Mouse (Mus musculus) liver, adult 2 months (tissue): ENCODE results near the gene Flt1. TPM values are rescaled to one million over a fixed set of nuclear protein-coding genes. Genes with fewer than 3 reads are reported as not detected.

ENCODE experiments used
- DNase-seq: peaks from one replicate; pipeline ENCODE4 v3.0.0-alpha.2; 2011; ENCODE audit warnings: low read depth, low spot score; ENCODE audit errors: extremely low read depth
- H3K27ac ChIP-seq: fragments of 200-500 bp; replicated peaks from 2 replicates; pipeline ENCODE4 v1.5.1; 2012; ENCODE audit warnings: low read depth, mild to moderate bottlenecking, control low read depth, inconsistent platforms, low read length; ENCODE audit not compliant: insufficient read depth
- H3K27me3 ChIP-seq: fragments of 200-500 bp; 2 replicates; pipeline ENCODE4 v1.6.1; 2012; ENCODE audit warnings: mild to moderate bottlenecking, moderate library complexity, low read length, inconsistent platforms; ENCODE audit not compliant: control insufficient read depth, insufficient read depth
- H3K36me3 ChIP-seq: fragments of 200-500 bp; 2 replicates; pipeline ENCODE4 v1.6.1; 2012; ENCODE audit warnings: low read length, inconsistent platforms; ENCODE audit not compliant: control insufficient read depth, insufficient read depth
- H3K4me1 ChIP-seq: fragments of 200-500 bp; 2 replicates; pipeline ENCODE4 v1.6.1; 2011; ENCODE audit warnings: low read length; ENCODE audit not compliant: control insufficient read depth, insufficient read depth
- H3K4me3 ChIP-seq: fragments of 200-500 bp; 2 replicates; pipeline ENCODE4 v1.5.1; 2011; ENCODE audit warnings: low read depth, mild to moderate bottlenecking, control low read depth, low read length, moderate library complexity; ENCODE audit not compliant: insufficient read depth
- H3K79me2 ChIP-seq: fragments of 200-500 bp; 2 replicates; pipeline ENCODE4 v1.6.1; 2012; ENCODE audit warnings: inconsistent platforms, mild to moderate bottlenecking, low read length, moderate library complexity; ENCODE audit not compliant: control insufficient read depth, insufficient read depth
- H3K9ac ChIP-seq: fragments of 200-500 bp; 2 replicates; pipeline ENCODE4 v1.6.1; 2012; ENCODE audit warnings: low read depth, mild to moderate bottlenecking, control low read depth, inconsistent platforms, low read length
- CTCF ChIP-seq: fragments of 200-500 bp; IDR thresholded peaks from 2 replicates; pipeline ENCODE4 v1.5.1; 2011; ENCODE audit warnings: low read depth, low read length, control low read depth
- POLR2A ChIP-seq: fragments of 200-500 bp; IDR thresholded peaks from 2 replicates; pipeline ENCODE4 v1.6.1; 2011; ENCODE audit warnings: low read length, control low read depth; ENCODE audit not compliant: insufficient read depth; ENCODE audit errors: extremely low read depth
- WGBS: fragments of 180-500 bp; shearing (Covaris S2); methylation state at CpG from one replicate; pipeline ENCODE4 v1.1.7; 2018; 5-methylcytosine and 5-hydroxymethylcytosine counted together
- polyA plus RNA-seq: library from polyadenylated mRNA; depleted of rRNA; stranded (reverse); fragments of >200 nt; gene quantifications from 2 replicates; pipeline ENCODE4 v1.2.3, GENCODE M21; 2012
- total RNA-seq: library from RNA; depleted of rRNA; stranded (reverse); fragments of >200 nt; gene quantifications from 2 replicates; pipeline ENCODE4 v1.2.3, GENCODE M21; 2014

The Flt1 gene
- total and polyA plus RNA-seq, 2 experiments, result 1.3 to 4.8 TPM

DNA sequence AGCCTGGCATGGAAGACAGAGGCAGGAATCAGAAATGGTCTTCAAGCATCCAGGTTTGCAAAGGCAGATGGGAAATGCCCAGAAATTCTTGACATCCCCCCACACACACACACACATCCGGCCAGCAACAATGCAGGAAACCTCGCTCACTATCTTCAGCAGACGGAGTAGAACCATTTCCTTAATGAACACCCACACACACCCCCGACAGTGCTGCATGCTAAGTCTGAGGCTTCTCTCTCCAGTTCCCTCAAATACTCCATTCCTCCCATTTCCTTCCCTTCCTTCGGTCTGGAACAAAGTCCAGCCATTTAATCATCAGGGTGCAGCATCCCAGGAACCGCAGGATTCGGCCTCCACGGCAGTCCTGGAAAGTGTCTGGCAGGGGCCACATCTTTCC, 4.4 kb downstream of the Flt1 start:
- Histone ChIP-seq H3K36me3 (no peaks in the 10 kb centered on the region), H3K27me3 (peaks cover 18% of the 10 kb centered on the region), H3K27ac (no peak overlapping the region), H3K79me2 (no peaks in the 10 kb centered on the region), H3K9ac (no peak overlapping the region), H3K4me1 (no peaks in the 10 kb centered on the region), H3K4me3 (no peak overlapping the region)
- DNase-seq, result no peak
- TF ChIP-seq CTCF (no peak), POLR2A (no peak)
- WGBS, result 61% methylated on average over 8 of the region's 8 CpGs

DNA sequence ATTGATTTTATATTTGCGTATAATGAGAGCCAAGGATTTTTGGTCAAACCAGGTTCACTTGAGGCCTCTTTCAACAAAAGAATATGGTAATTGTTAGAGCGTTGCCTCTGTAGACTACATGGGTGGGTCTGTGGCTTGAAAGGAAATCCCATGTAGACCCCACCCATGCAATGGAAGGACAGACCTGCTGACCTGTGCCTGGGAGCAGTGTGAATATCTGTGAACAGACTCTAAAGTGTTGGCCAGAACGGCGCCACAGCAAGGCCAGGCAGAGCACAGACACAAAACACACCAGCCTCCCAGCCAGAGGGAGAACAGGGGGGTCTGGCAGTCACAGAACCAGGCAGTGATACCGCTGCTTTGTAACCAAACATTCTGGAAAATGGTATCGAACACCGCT, 7.5 kb downstream of the Flt1 start:
- TF ChIP-seq CTCF, result no peak
- no peaks in the 10 kb centered on the region for H3K79me2 ChIP-seq
- no peak for DNase-seq
- H3K27me3 ChIP-seq, result 0 out of 2 replicates have a peak, but pooled peaks cover 2% of the 10 kb centered on the region
- H3K27ac ChIP-seq, result no peak overlapping the region
- H3K36me3 ChIP-seq, result no peaks in the 10 kb centered on the region
- no peaks in the 10 kb centered on the region for H3K4me1 ChIP-seq
- WGBS, result 83% methylated on average over 7 of the region's 7 CpGs
- no peak overlapping the region for H3K4me3 ChIP-seq
- no peak overlapping the region for H3K9ac ChIP-seq

DNA sequence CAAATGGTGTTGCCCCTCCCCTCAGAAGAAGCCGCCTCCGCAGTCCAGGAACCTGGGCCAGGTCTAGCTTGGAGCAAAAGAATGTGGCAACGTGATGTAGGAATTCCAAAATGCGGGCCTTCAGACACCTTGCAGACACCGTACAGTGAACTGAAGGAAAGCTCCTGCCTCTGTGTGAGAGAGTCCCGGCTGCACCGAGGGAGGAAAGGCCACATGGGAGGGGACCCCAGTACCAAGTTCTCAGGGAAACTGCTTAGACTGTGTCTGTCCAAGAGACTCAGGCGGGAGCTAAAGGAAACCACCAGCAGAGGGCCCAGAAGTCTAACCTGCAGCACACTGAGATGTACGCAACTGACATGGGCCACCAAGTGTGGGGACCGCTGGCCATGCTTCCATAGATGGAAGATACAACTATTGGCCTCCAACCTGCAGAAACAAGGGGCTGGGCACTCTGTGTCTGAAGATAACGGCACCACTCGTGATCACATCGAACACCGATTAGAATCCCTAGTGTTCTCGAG, 9.1 kb downstream of the Flt1 start:
- no peaks in the 10 kb centered on the region for H3K36me3 ChIP-seq
- no peaks in the 10 kb centered on the region for H3K79me2 ChIP-seq
- no peak overlapping the region for H3K4me3 ChIP-seq
- no peak overlapping the region for H3K27ac ChIP-seq
- 72% methylated on average over 15 of the region's 15 CpGs for WGBS
- H3K9ac ChIP-seq, result no peak overlapping the region
- H3K27me3 ChIP-seq, result no peaks in the 10 kb centered on the region
- H3K4me1 ChIP-seq, result no peaks in the 10 kb centered on the region
- TF ChIP-seq POLR2A (no peak), CTCF (peak; percentile 37)
- DNase-seq, result no peak

- H3K79me2 ChIP-seq, result no peaks in the 10 kb centered on the region
- no peaks in the 10 kb centered on the region for H3K27me3 ChIP-seq
- TF ChIP-seq CTCF, result no peak
- no peak for TF ChIP-seq POLR2A
- no peak overlapping the region for H3K27ac ChIP-seq
- no peak overlapping the region for H3K9ac ChIP-seq
- H3K36me3 ChIP-seq, result no peaks in the 10 kb centered on the region
- no peaks in the 10 kb centered on the region for H3K4me1 ChIP-seq
- 70% methylated on average over 9 of the region's 9 CpGs for WGBS
- no peak for DNase-seq
- H3K4me3 ChIP-seq, result no peak overlapping the region
Observed at GRCm38 (mm10) chr5:147716276-147716675, 9.5 kb downstream of the Flt1 start.

DNA sequence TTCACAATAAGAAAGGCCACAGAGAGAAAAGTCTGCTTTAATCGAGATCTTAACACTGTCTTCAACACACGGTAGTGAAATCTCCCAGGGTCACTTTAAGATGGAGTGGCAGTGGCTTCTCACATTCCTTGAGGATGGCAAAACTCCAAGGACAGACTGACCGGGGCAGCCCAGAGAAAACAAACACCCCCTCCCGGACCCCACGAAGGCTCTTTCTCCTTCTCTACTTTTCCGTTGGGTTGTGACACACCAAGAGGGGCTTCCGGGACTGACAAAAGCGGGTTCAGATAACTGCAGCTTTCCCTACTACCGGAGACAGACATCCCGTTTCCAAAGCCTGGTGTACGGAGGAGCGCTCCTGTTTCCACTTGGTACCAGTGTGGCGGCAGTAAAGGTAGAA, 10.4 kb downstream of the Flt1 start:
- H3K4me3 ChIP-seq, result no peak overlapping the region

GRCm38 (mm10) chr5:147708500-147708899, 17.3 kb downstream of the Flt1 start:
- H3K4me1 ChIP-seq, result no peaks in the 10 kb centered on the region
- peaks cover 6% of the 10 kb centered on the region for H3K27me3 ChIP-seq
- no peaks in the 10 kb centered on the region for H3K36me3 ChIP-seq
- H3K9ac ChIP-seq, result no peak overlapping the region
- no peak overlapping the region for H3K27ac ChIP-seq
- peaks cover 3% of the 10 kb centered on the region; the same call in 1 of the 2 replicates for H3K79me2 ChIP-seq
- no peak for TF ChIP-seq CTCF
- no peak for TF ChIP-seq POLR2A
- WGBS, result 62% methylated on average over 4 of the region's 4 CpGs
- DNase-seq, result no peak
- H3K4me3 ChIP-seq, result no peak overlapping the region

More for the DNA sequence above, 10.4 kb downstream of the Flt1 start:
- H3K4me1 ChIP-seq, result no peaks in the 10 kb centered on the region
- TF ChIP-seq POLR2A (no peak), CTCF (no peak)
- H3K79me2 ChIP-seq, result no peaks in the 10 kb centered on the region
- H3K27ac ChIP-seq, result 0 out of 2 replicates have a peak overlapping the region, but pooled peaks have one; percentile 4
- H3K36me3 ChIP-seq, result no peaks in the 10 kb centered on the region
- H3K27me3 ChIP-seq, result no peaks in the 10 kb centered on the region
- WGBS, result 67% methylated on average over 13 of the region's 13 CpGs
- no peak for DNase-seq
- no peak overlapping the region for H3K9ac ChIP-seq
